Mouse (Mus musculus) spleen, adult 2 months (tissue): Measurements from ENCODE around the gene Pigw.

ENCODE experiments used
- CTCF ChIP-seq: fragments of 200-500 bp; IDR thresholded peaks from 2 replicates; pipeline ENCODE4 v1.5.1; 2011; ENCODE audit warnings: mild to moderate bottlenecking, inconsistent platforms; ENCODE audit not compliant: insufficient read depth, insufficient read length, insufficient replicate concordance; ENCODE audit errors: extremely low read depth
- POLR2A ChIP-seq: fragments of 200-500 bp; IDR thresholded peaks from 2 replicates; pipeline ENCODE4 v1.6.1; 2011; ENCODE audit warnings: low read depth, low read length, inconsistent platforms

- TF ChIP-seq CTCF, result no peak
- no peak for TF ChIP-seq POLR2A
Observed at GRCm38 (mm10) chr11:84839330-84839729, 40.8 kb downstream of the Pigw start.
